Mouse (Mus musculus) midbrain, postnatal 0 days (tissue): ENCODE results near the gene Tnpo1. TPM values are rescaled to one million over a fixed set of nuclear protein-coding genes. Genes with fewer than 3 reads are reported as not detected.
"Not testable (repeated sequence)": the region's sequence is repeated elsewhere in the genome, so short reads cannot be mapped to it uniquely, and the experiment has no call there.

Experiments used
- ATAC-seq: fragments of 200-750 bp; cut with Nextera tagmentation; 2 replicates; pipeline ENCODE4 v1.8.0; 2017; ENCODE audit warnings: moderate number of reproducible peaks, mild to moderate bottlenecking, moderate TSS enrichment, moderate library complexity; ENCODE audit not compliant: low FRiP score
- DNase-seq: peaks from one replicate; pipeline ENCODE4 v3.0.0-alpha.2; 2015; ENCODE audit warnings: low spot score
- H3K27ac ChIP-seq: fragments of 300-500 bp; sonication (generic); 2 replicates; pipeline ENCODE4 v1.5.1; 2014; ENCODE audit warnings: low read depth, mild to moderate bottlenecking, low read length, mixed read lengths
- H3K27me3 ChIP-seq: fragments of 300-500 bp; sonication (generic); 2 replicates; pipeline ENCODE4 v1.6.1; 2014; ENCODE audit warnings: low read length, control low read depth, mixed read lengths; ENCODE audit not compliant: insufficient read depth
- H3K36me3 ChIP-seq: fragments of 300-500 bp; sonication (generic); 2 replicates; pipeline ENCODE4 v1.6.1; 2014; ENCODE audit warnings: low read length, control low read depth, mixed read lengths; ENCODE audit not compliant: insufficient read depth
- H3K4me1 ChIP-seq: fragments of 300-500 bp; sonication (generic); 2 replicates; pipeline ENCODE4 v1.6.1; 2014; ENCODE audit warnings: mild to moderate bottlenecking, control low read depth, antibody characterized with exemption, low read length, mixed read lengths; ENCODE audit not compliant: insufficient read depth
- H3K4me2 ChIP-seq: fragments of 300-500 bp; sonication (generic); 2 replicates; pipeline ENCODE4 v1.6.1; 2014; ENCODE audit warnings: low read depth, mild to moderate bottlenecking, low read length, mixed read lengths; ENCODE audit not compliant: poor library complexity, severe bottlenecking
- H3K4me3 ChIP-seq: fragments of 300-500 bp; sonication (generic); 2 replicates; pipeline ENCODE4 v1.5.1; 2014; ENCODE audit warnings: low read depth, mild to moderate bottlenecking, low read length, moderate library complexity
- H3K9ac ChIP-seq: fragments of 300-500 bp; sonication (generic); replicated peaks from 2 replicates; pipeline ENCODE4 v1.6.1; 2014; ENCODE audit warnings: mild to moderate bottlenecking, low read length, moderate library complexity, mixed read lengths; ENCODE audit not compliant: poor library complexity, severe bottlenecking
- H3K9me3 ChIP-seq: fragments of 300-500 bp; sonication (generic); 2 replicates; pipeline ENCODE4 v1.6.1; 2016; ENCODE audit warnings: low read length, control low read depth
- CTCF ChIP-seq: IDR thresholded peaks from 2 replicates; pipeline ENCODE4 v1.5.1; 2016; ENCODE audit warnings: antibody characterized with exemption, mild to moderate bottlenecking
- WGBS: fragments of 180-500 bp; shearing (Covaris S2); extraction: QIAGEN DNeasy Blood & Tissue Kit; methylation state at CpG from one replicate; pipeline ENCODE4 v1.1.7; 2014; 5-methylcytosine and 5-hydroxymethylcytosine counted together
- polyA plus RNA-seq: library from polyadenylated mRNA; unstranded; fragments of >200 nt; fragmentation: Nextera tagmentation; extraction: Ambion mirVana; gene quantifications from 2 replicates; pipeline ENCODE4 v1.2.1, GENCODE M21; 2015
- total RNA-seq: library from RNA; depleted of rRNA; stranded (reverse); fragments of >200 nt; gene quantifications from 2 replicates; pipeline ENCODE4 v1.2.3, GENCODE M21; 2014

The Tnpo1 gene
- total and polyA plus RNA-seq, 2 experiments from 2014 or later, result 20.1 to 78.8 TPM

- Histone ChIP-seq H3K27ac (no peak overlapping the region), H3K4me3 (no peak overlapping the region), H3K9ac (no peak overlapping the region), H3K36me3 (no peaks in the 10 kb centered on the region), H3K9me3 (no peaks in the 10 kb centered on the region), H3K27me3 (no peaks in the 10 kb centered on the region), H3K4me2 (no peak overlapping the region), H3K4me1 (no peaks in the 10 kb centered on the region)
- 77% methylated on average over 4 of the region's 4 CpGs for WGBS
- no peak for ATAC-seq
- no peak for TF ChIP-seq CTCF
- DNase-seq, result no peak
These were observed 108.0 kb downstream of the Tnpo1 start for GRCm38 (mm10) chr13:98818205-98818604.

- no peaks in the 10 kb centered on the region for H3K36me3 ChIP-seq
- DNase-seq, result no peak
- H3K4me1 ChIP-seq, result no peaks in the 10 kb centered on the region
- H3K27me3 ChIP-seq, result no peaks in the 10 kb centered on the region
- H3K4me3 ChIP-seq, result no peak overlapping the region
- no peak for ATAC-seq
- H3K9me3 ChIP-seq, result no peaks in the 10 kb centered on the region
- no peak overlapping the region for H3K4me2 ChIP-seq
- 62% methylated on average over 4 of the region's 4 CpGs for WGBS
- TF ChIP-seq CTCF, result no peak
- no peak overlapping the region for H3K27ac ChIP-seq
- H3K9ac ChIP-seq, result no peak overlapping the region
These were observed 108.4 kb downstream of the Tnpo1 start for GRCm38 (mm10) chr13:98817766-98818165.

GRCm38 (mm10) chr13:98816981-98817660 is 109.1 kb downstream of the Tnpo1 start:
- 0 out of 2 replicates have a peak, but pooled peaks have one; percentile 11 for TF ChIP-seq CTCF
- H3K9ac ChIP-seq, H3K4me3 ChIP-seq, H3K4me1 ChIP-seq, H3K27ac ChIP-seq, H3K4me2 ChIP-seq, H3K36me3 ChIP-seq, DNase-seq, H3K9me3 ChIP-seq, ATAC-seq, H3K27me3 ChIP-seq: not testable (repeated sequence)
- WGBS, result 76% methylated on average over 4 of the region's 4 CpGs

DNA sequence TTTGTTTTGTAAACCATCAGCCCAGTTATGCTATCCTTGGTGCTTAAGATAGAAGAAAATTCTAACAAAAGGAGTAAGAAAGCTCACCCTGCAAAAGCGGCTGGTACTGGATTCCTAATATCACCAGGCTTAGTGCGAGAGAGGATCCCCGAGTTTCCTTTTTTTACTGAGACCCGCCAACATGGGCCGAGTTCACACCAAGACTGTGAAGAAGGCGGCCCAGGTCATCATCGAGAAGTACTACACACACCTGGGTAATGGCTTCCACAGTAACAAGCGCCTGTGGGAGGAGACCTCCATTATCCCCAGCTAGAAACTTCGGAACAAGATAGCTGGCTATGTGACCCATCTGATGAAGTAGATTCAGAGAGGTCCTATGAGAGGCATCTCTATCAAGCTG is 109.6 kb downstream of the Tnpo1 start:
- no peak for ATAC-seq
- Histone ChIP-seq H3K27ac (no peak overlapping the region), H3K36me3 (no peaks in the 10 kb centered on the region), H3K27me3 (no peaks in the 10 kb centered on the region), H3K4me2 (no peak overlapping the region), H3K4me1 (no peaks in the 10 kb centered on the region), H3K4me3 (no peak overlapping the region), H3K9ac (no peak overlapping the region), H3K9me3 (no peaks in the 10 kb centered on the region)
- WGBS, result 88% methylated on average over 9 of the region's 9 CpGs
- TF ChIP-seq CTCF, result no peak
- DNase-seq, result no peak

DNA sequence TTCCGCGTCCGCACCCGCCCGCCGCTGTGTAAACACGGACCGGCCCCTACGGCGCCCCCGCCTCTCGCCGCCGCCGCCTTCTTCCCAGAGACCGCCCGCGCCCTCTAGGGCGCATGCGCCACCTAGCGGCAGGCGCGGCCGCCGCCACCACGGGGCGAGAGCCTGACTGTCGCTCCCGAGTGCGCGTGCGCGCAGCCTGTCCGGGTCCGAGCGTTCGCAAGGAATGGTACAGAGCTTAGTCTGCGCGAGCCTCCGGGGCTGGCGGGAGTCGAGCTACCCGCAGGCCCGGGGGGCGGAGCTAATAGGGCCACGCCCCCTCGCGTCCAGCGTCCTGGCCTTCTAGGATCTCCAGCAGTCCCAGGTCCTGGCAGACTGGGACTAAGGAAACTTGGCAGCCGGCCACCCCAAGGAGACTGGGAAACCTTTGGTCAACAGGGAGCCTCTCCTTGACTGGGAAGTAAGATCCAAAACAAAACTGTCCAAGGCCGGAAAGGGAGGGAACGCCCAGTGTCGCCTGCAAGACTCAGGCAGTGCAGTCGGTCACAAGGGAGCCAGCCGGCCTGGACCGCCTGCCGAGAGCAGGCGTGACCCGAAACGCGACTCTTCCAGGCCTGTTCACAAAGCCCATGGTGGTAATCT is 110.9 kb downstream of the Tnpo1 start, which contains the start of gene Fcho2:
Gene Fcho2, minus strand, starts transcription at position 303 of the 639 bp plus-strand sequence.
- TF ChIP-seq CTCF, result peak; percentile 86
- peak within 1 kb of the TSS; percentile 85 for H3K9ac ChIP-seq
- H3K27me3 ChIP-seq, result no peaks in the 10 kb centered on the region
- no peaks in the 10 kb centered on the region for H3K36me3 ChIP-seq
- peak within 1 kb of the TSS; percentile 56 for H3K4me2 ChIP-seq
- DNase-seq, result peak; percentile 96
- H3K27ac ChIP-seq, result peak within 1 kb of the TSS; percentile 85
- WGBS, result under 1% methylated on average over 45 of the region's 61 CpGs
- peak; percentile 96 for ATAC-seq
- no peaks in the 10 kb centered on the region for H3K4me1 ChIP-seq
- no peaks in the 10 kb centered on the region for H3K9me3 ChIP-seq
- H3K4me3 ChIP-seq, result peak within 1 kb of the TSS; percentile 96
